Mouse (Mus musculus): ENCODE data around the gene Ift20.
"Not testable (repeated sequence)": the region's sequence is repeated elsewhere in the genome, so short reads cannot be mapped to it uniquely, and the experiment has no call there.

Gene Ift20

GRCm38 (mm10) chr11:78523241-78523955 lies 12.8 kb upstream of the Ift20 start:
- no peak for DNase-seq

GRCm38 (mm10) chr11:78524838-78525237 lies 11.3 kb upstream of the Ift20 start:
- no peak for DNase-seq

GRCm38 (mm10) chr11:78528714-78529113 lies 7.4 kb upstream of the Ift20 start:
- no peak for DNase-seq

GRCm38 (mm10) chr11:78530001-78530400 lies 6.2 kb upstream of the Ift20 start:
- no peak for DNase-seq

- DNase-seq = no peak
Observed at GRCm38 (mm10) chr11:78531046-78531445, 5.1 kb upstream of the Ift20 start.

GRCm38 (mm10) chr11:78531515-78531914 lies 4.6 kb upstream of the Ift20 start:
- DNase-seq = not testable (repeated sequence)

- no peak for DNase-seq
Observed at GRCm38 (mm10) chr11:78534516-78534915, 1.6 kb upstream of the Ift20 start.

- peak; percentile 44 for DNase-seq
Observed at GRCm38 (mm10) chr11:78535376-78536079, 633 bp upstream of the Ift20 start.

GRCm38 (mm10) chr11:78536690-78537084 lies 526 bp downstream of the Ift20 start:
- DNase-seq = no peak

- no peak for DNase-seq
Observed at GRCm38 (mm10) chr11:78540358-78540757, 4.2 kb downstream of the Ift20 start.

GRCm38 (mm10) chr11:78544449-78545111 lies 8.4 kb downstream of the Ift20 start:
- no peak for DNase-seq

GRCm38 (mm10) chr11:78545181-78545580 lies 9.0 kb downstream of the Ift20 start:
- DNase-seq = no peak

GRCm38 (mm10) chr11:78547718-78548460 lies 11.7 kb downstream of the Ift20 start:
- DNase-seq = no peak

GRCm38 (mm10) chr11:78549491-78549987 lies 13.4 kb downstream of the Ift20 start:
- no peak for DNase-seq

- DNase-seq = peak; percentile 99
Observed at GRCm38 (mm10) chr11:78550168-78551058, 14.3 kb downstream of the Ift20 start, which contains the start of gene Tmem97. Gene Tmem97 (minus strand): TSS chr11:78550777.

- DNase-seq = no peak
Observed at GRCm38 (mm10) chr11:78551059-78551398, 14.9 kb downstream of the Ift20 start.

- no peak for DNase-seq
Observed at GRCm38 (mm10) chr11:78555623-78556022, 19.5 kb downstream of the Ift20 start.

- DNase-seq = no peak
Observed at GRCm38 (mm10) chr11:78556070-78556469, 19.9 kb downstream of the Ift20 start.

- DNase-seq = no peak
Observed at GRCm38 (mm10) chr11:78557241-78557640, 21.1 kb downstream of the Ift20 start.

- DNase-seq = peak; percentile 79
Observed at GRCm38 (mm10) chr11:78560447-78560846, 24.3 kb downstream of the Ift20 start.

GRCm38 (mm10) chr11:78566775-78567174 lies 30.6 kb downstream of the Ift20 start:
- no peak for DNase-seq

- no peak for DNase-seq
Observed at GRCm38 (mm10) chr11:78567614-78568013, 31.5 kb downstream of the Ift20 start.

Measured in layer of hippocampus, adult 9-11 months (tissue).